In genomic region chr8:8649944-8650343, GRCm38 (mm10) we compare ENCODE assay signal across 9 mouse cellular contexts. TPM values are rescaled to one million over a fixed set of nuclear protein-coding genes. Genes with fewer than 3 reads are reported as not detected.
DNase-seq lines count a peak whose midpoint lies in the region; ATAC-seq and TF ChIP-seq lines count a peak whose summit lies in the region.
"Had no signal": no experiment of that assay in that cellular context is flagged by ENCODE, and none has a peak within 500 bp of the region (broad histone marks: within the 10 kb centered on the region; RNA-seq: fewer than 3 reads in every experiment).

No protein-coding gene starts in this region.

- peak overlapping the region; percentile 29 for H3K4me2 ChIP-seq in forebrain, embryonic 12.5 days
- H3K4me2 ChIP-seq in forebrain, embryonic 11.5 days (ENCODE audit: low read depth, low read length, severe bottlenecking), result no peak overlapping the region
- H3K4me2 ChIP-seq in embryonic facial prominence, embryonic 15.5 days (replicated peaks), result peak overlapping the region; percentile 22

- no peaks in the 10 kb centered on the region for H3K9me3 ChIP-seq in forebrain, embryonic 12.5 days
- no peaks in the 10 kb centered on the region for H3K9me3 ChIP-seq in forebrain, embryonic 11.5 days (ENCODE audit: control insufficient read depth, low read length)
- no peaks in the 10 kb centered on the region for H3K9me3 ChIP-seq in E14TG2a.4 (ENCODE audit: low read length)
- no peaks in the 10 kb centered on the region for H3K9me3 ChIP-seq in embryonic facial prominence, embryonic 15.5 days (replicated peaks)

- peaks cover 80% of the 10 kb centered on the region for H3K4me1 ChIP-seq in forebrain, embryonic 12.5 days
- H3K4me1 ChIP-seq in forebrain, embryonic 11.5 days (replicated peaks; ENCODE audit: control insufficient read depth, insufficient read depth, low read length), result peaks cover 42% of the 10 kb centered on the region
- peaks cover 77% of the 10 kb centered on the region for H3K4me1 ChIP-seq in E14TG2a.4 (replicated peaks; ENCODE audit: low read depth, low read length)
- peaks cover 74% of the 10 kb centered on the region for H3K4me1 ChIP-seq in embryonic facial prominence, embryonic 15.5 days

- peaks cover 7% of the 10 kb centered on the region; the same call in 1 of the 2 replicates for H3K36me3 ChIP-seq in forebrain, embryonic 12.5 days (replicated peaks)
- no peaks in the 10 kb centered on the region for H3K36me3 ChIP-seq in forebrain, embryonic 11.5 days (ENCODE audit: control insufficient read depth, insufficient read depth, low read length)
- no peaks in the 10 kb centered on the region for H3K36me3 ChIP-seq in E14TG2a.4 (ENCODE audit: insufficient read depth, low read length)
- H3K36me3 ChIP-seq in embryonic facial prominence, embryonic 15.5 days, result 0 out of 2 replicates have a peak, but pooled peaks cover 3% of the 10 kb centered on the region

- H3K9ac ChIP-seq in forebrain, embryonic 12.5 days, result 0 out of 2 replicates have a peak overlapping the region, but pooled peaks have one; percentile 17
- H3K9ac ChIP-seq in forebrain, embryonic 11.5 days (ENCODE audit: low read length), result no peak overlapping the region
- no peak overlapping the region for H3K9ac ChIP-seq in embryonic facial prominence, embryonic 15.5 days

- no peak for TF ChIP-seq CTCF in E14TG2a.4 (conservative IDR thresholded peaks at IDR 0.05; ENCODE audit: low read length)

- no peak for DNase-seq in forebrain, embryonic 11.5 days (ENCODE audit: low spot score)
- DNase-seq in layer of hippocampus, adult 18-20 months (ENCODE audit: low spot score in 2 of 2), result peak; percentile 76 to 93
- peak; percentile 57 for DNase-seq in lung, postnatal 14 days
- DNase-seq in adrenal gland, adult 2 months, result no peak
- DNase-seq in thymus, adult 18-20 months, result no peak

- peaks cover 34% of the 10 kb centered on the region for H3K27me3 ChIP-seq in forebrain, embryonic 12.5 days
- H3K27me3 ChIP-seq in forebrain, embryonic 11.5 days (ENCODE audit: control insufficient read depth, insufficient read depth, low read length), result peaks cover 2% of the 10 kb centered on the region; the same call in 1 of the 2 replicates
- H3K27me3 ChIP-seq in E14TG2a.4 (ENCODE audit: insufficient read depth, low read length), result peaks cover 13% of the 10 kb centered on the region; the same call in 1 of the 2 replicates
- H3K27me3 ChIP-seq in embryonic facial prominence, embryonic 15.5 days, result no peaks in the 10 kb centered on the region

- peak overlapping the region; percentile 38; the same call in 1 of the 2 replicates for H3K27ac ChIP-seq in forebrain, embryonic 12.5 days
- no peak overlapping the region for H3K27ac ChIP-seq in forebrain, embryonic 11.5 days (ENCODE audit: low read depth, low read length)
- peak overlapping the region; percentile 65 for H3K27ac ChIP-seq in embryonic facial prominence, embryonic 15.5 days (replicated peaks)

- H3K4me3 ChIP-seq in forebrain, embryonic 12.5 days (replicated peaks), result no peak overlapping the region
- H3K4me3 ChIP-seq in forebrain, embryonic 11.5 days (ENCODE audit: low read depth, low read length), result no peak overlapping the region
- H3K4me3 ChIP-seq in E14TG2a.4 (replicated peaks; ENCODE audit: low read length), result 0 out of 2 replicates have a peak overlapping the region, but pooled peaks have one; percentile 21
- H3K4me3 ChIP-seq in embryonic facial prominence, embryonic 15.5 days (replicated peaks), result no peak overlapping the region
- H3K4me3 ChIP-seq: erythroblast, embryonic 14.5 days had no signal

- no peak for ATAC-seq in forebrain, embryonic 12.5 days (ENCODE audit: low FRiP score)
- ATAC-seq in forebrain, embryonic 11.5 days (replicated peaks; ENCODE audit: low FRiP score), result no peak
- no peak for ATAC-seq in embryonic facial prominence, embryonic 15.5 days (ENCODE audit: insufficient number of reproducible peaks, low FRiP score, low TSS enrichment, low read depth)

- WGBS in forebrain, embryonic 12.5 days, result 41% methylated on average over 8 of the region's 8 CpGs
- WGBS in forebrain, embryonic 11.5 days, result 67% methylated on average over 8 of the region's 8 CpGs
- WGBS in embryonic facial prominence, embryonic 15.5 days, result 23% methylated on average over 8 of the region's 8 CpGs

RNA-seq across cellular contexts. Expression of gene Efnb2, which starts 11.1 kb away (rescaled TPM):
- 57.5 and 68.2 TPM in 2 replicates for polyA plus RNA-seq in forebrain, embryonic 12.5 days (2016; fragmentation: Nextera tagmentation; extraction: Ambion mirVana)
- polyA plus RNA-seq in forebrain, embryonic 11.5 days (2014; fragmentation: Nextera tagmentation; extraction: Ambion mirVana), result 51.8 and 54.6 TPM in 2 replicates
- 27.1 and 30.6 TPM in 2 replicates for polyA plus RNA-seq in embryonic facial prominence, embryonic 15.5 days (2015; fragmentation: Nextera tagmentation; extraction: Ambion mirVana)
- 10 to 100 TPM; 31.0 to 36.0 TPM for total RNA-seq in layer of hippocampus, adult 18-20 months (2021)
- total RNA-seq in adrenal gland, adult 2 months (2021), result 10 to 100 TPM; 15.1 to 18.0 TPM
- 17.5 and 23.9 TPM in 2 replicates for polyA plus RNA-seq in adrenal gland, adult 2 months (2012; rRNA removed)

RNA-seq across cellular contexts. Expression of gene Arglu1, which starts 40.4 kb away (rescaled TPM):
- 218 and 225 TPM in 2 replicates for polyA plus RNA-seq in forebrain, embryonic 12.5 days (2016; fragmentation: Nextera tagmentation; extraction: Ambion mirVana)
- polyA plus RNA-seq in forebrain, embryonic 11.5 days (2014; fragmentation: Nextera tagmentation; extraction: Ambion mirVana), result 163 and 171 TPM in 2 replicates
- polyA plus RNA-seq in embryonic facial prominence, embryonic 15.5 days (2015; fragmentation: Nextera tagmentation; extraction: Ambion mirVana), result 140 and 144 TPM in 2 replicates
- total RNA-seq in layer of hippocampus, adult 18-20 months (2021), result 100 to 1,000 TPM in 1 of 2 experiments, 10 to 100 TPM in 1; 91.4 to 101 TPM
- 10 to 100 TPM; 56.6 to 59.4 TPM for total RNA-seq in adrenal gland, adult 2 months (2021)
- 29.7 and 31.6 TPM in 2 replicates for polyA plus RNA-seq in adrenal gland, adult 2 months (2012; rRNA removed)

Comparison
In these comparisons a context has a peak if more than half of its experiments do, and no peak if none do; other contexts are left out.
1. DNase-seq: peak in layer of hippocampus, adult 18-20 months (2 of 2) and lung, postnatal 14 days (single experiment); none in forebrain, embryonic 11.5 days (single experiment), adrenal gland, adult 2 months (single experiment) and thymus, adult 18-20 months (0 of 2).